Mouse (Mus musculus) embryonic stem cell, embryonic (primary cell): Measurements from ENCODE around the gene Ddx39.

ENCODE experiments used
- CTCF ChIA-PET, 4 experiments: fragments of 300-600 bp in 2 of 4; fragments of 350-600 bp in 2 of 4; sonication (Branson Sonifier 250); formaldehyde crosslinking; loops; one replicate each; lab custom pipeline; 2022; ENCODE audit warnings: inconsistent platforms in 2 of 4; lab: Charles Lee
- POLR2A ChIA-PET, 4 experiments: fragments of 300-600 bp in 2 of 4; fragments of 350-600 bp in 2 of 4; sonication (Branson Sonifier 250); formaldehyde crosslinking; loops; one replicate each; lab custom pipeline; 2022; ENCODE audit warnings: antibody characterized with exemption in 4 of 4, inconsistent platforms in 1 of 4; lab: Charles Lee

Gene Ddx39

DNA sequence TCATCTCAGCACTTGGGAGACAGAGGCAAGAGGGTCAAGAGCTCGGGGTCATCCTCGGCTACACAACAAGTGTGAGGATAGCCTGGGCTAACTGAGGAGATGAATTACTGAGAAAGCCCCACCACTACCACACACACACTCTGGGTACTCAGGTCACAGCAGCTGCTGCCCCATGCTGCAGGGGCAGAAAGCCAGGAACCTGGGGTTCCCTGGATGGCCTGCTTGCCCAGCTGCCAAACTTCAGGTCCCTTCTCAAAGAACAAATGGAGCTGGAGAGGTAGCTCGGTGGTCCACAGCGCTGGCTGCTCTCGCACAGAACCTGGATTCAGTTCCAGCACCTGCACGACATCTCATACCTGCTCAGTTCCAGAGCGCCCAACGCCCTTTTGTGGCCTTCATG is 49.1 kb downstream of the Ddx39 start:
- CTCF ChIA-PET: interaction anchor here in 2 of 4 experiments (1.5 to 3.7 kb wide), 3 partner anchors 8 to 129 kb away, joined by 4 to 19 read pairs (median 6); no protein-coding TSS in a partner anchor
- POLR2A ChIA-PET: interaction anchor here in 2 of 4 experiments (0.9 to 2.1 kb wide), 5 partner anchors 9 to 50 kb away, joined by 3 to 5 read pairs (median 3); partner anchors contain the start of gene Ddx39 (in 2 of the 2)

DNA sequence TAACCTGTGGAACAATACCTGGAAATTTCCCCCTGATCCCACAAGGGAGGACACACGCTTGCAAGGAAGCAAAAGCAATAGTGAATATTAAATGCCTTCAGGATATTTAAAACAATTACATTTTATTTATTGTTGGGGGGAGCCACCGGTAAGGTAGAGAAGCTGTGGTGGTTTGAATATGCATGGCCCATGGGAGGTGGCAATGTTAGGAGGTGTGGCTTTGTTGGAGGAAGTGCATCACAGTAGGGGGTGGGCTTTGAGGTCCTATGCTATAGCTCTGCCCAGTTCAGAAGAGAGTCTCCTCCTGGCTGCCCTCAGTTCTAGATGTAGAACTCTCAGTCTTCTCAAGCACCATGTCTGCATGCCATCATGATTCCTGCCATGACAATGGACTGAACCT is 49.7 kb downstream of the Ddx39 start:
- POLR2A ChIA-PET: interaction anchor here in 2 of 4 experiments (0.6 to 2.1 kb wide), 7 partner anchors 8 to 1264 kb away, joined by 3 to 5 read pairs (median 4); partner anchors contain the start of gene Ddx39 (in 1 of the 2)
- CTCF ChIA-PET: interaction anchor here in 1 of 4 experiments (0.6 to 3.7 kb wide), 3 partner anchors 8 to 175 kb away, joined by 3 to 19 read pairs (median 4); no protein-coding TSS in a partner anchor

GRCm38 (mm10) chr8:83765663-83766062 is 50.7 kb downstream of the Ddx39 start:
- POLR2A ChIA-PET: interaction anchor here in 2 of 4 experiments (0.5 to 2.1 kb wide), 4 partner anchors 7 to 87 kb away, joined by 4 to 5 read pairs (median 4); no protein-coding TSS in a partner anchor
- CTCF ChIA-PET: interaction anchor here in 3 of 4 experiments (0.5 to 3.7 kb wide), 5 partner anchors 10 to 128 kb away, joined by 3 to 19 read pairs (median 3); no protein-coding TSS in a partner anchor

- CTCF ChIA-PET: interaction anchor here in 2 of 4 experiments (1.0 to 3.7 kb wide), 6 partner anchors 13 to 188 kb away, joined by 3 to 19 read pairs (median 4); partner anchors contain the start of genes Asf1b (in 1 of the 2) and Gm10644 (in 1 of the 2)
- POLR2A ChIA-PET: interaction anchor here in 3 of 4 experiments (0.6 to 3.5 kb wide), 3 partner anchors 10 to 516 kb away, joined by 3 to 17 read pairs (median 4); no protein-coding TSS in a partner anchor
These were observed 52.5 kb downstream of the Ddx39 start for GRCm38 (mm10) chr8:83767442-83767841.

- POLR2A ChIA-PET: interaction anchor here in 3 of 4 experiments (0.6 to 3.5 kb wide), 8 partner anchors 9 to 187 kb away, joined by 3 to 17 read pairs (median 4); partner anchors contain the start of genes Asf1b (in 1 of the 3) and Gm10644 (in 1 of the 3)
- CTCF ChIA-PET: interaction anchor here (0.6 to 2.1 kb wide), 12 partner anchors 12 to 188 kb away, joined by 3 to 8 read pairs (median 4); no protein-coding TSS in a partner anchor
These were observed 53.5 kb downstream of the Ddx39 start for GRCm38 (mm10) chr8:83768526-83768925.

DNA sequence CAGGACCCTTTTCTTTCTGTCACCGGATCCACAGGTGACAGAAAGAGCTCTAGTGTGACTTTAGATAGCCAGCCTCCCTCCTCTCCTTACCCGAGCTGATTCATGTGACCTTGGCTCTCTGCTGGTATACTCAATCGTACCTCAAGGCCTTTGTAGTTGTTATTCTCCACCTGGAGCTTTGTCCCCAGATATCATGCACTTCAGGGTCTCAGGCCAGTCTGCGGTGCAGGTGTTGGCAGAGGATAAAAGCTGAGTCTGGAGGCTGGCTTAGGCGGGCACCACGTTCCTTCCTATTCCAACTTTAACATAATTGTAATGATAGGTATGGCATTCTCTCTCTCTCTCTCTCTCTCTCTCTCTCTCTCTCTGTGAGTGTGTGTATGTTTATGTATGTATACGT is 54.7 kb downstream of the Ddx39 start:
- ChIA-PET CTCF (interaction anchor here (0.5 to 2.1 kb wide), 11 partner anchors 13 to 127 kb away, joined by 3 to 6 read pairs (median 3); no protein-coding TSS in a partner anchor), POLR2A (interaction anchor here (0.5 to 3.5 kb wide), 21 partner anchors 8 to 185 kb away, joined by 3 to 17 read pairs (median 3); partner anchors contain the start of genes Adgre5 (in 1 of the 4), Adgrl1 (in 1 of the 4), Asf1b (in 1 of the 4) and Ddx39 (in 1 of the 4))

- ChIA-PET POLR2A (interaction anchor here in 2 of 4 experiments (1.0 to 3.5 kb wide), 3 partner anchors 7 to 31 kb away, joined by 3 to 17 read pairs (median 8); no protein-coding TSS in a partner anchor), CTCF (interaction anchor here in 1 of 4 experiments (2.1 kb wide), 1 partner anchor 12 kb away, joined by 6 read pairs; no protein-coding TSS in a partner anchor)
These were observed 55.7 kb downstream of the Ddx39 start for GRCm38 (mm10) chr8:83770669-83771068.

DNA sequence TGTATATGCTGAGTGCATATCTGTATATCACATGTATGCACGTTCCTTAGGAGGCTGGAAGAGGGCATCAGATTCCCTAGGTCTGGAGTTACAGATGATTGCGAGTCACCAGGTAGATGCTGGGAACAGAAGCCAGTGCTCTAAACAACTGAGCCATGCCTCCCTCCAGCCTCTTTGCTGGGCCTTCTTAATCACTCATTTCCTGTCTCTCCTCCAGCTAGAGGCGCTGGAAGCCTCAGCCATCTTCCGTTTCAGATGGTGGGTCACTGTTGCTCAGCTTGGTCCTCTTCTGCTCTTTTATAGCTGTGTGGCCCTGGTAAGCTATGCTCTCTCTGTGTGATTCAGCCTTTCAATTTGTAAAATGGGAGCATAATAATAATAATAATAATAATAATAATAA is 56.8 kb downstream of the Ddx39 start:
- ChIA-PET CTCF (interaction anchor here in 3 of 4 experiments (0.6 to 2.4 kb wide), 11 partner anchors 8 to 267 kb away, joined by 3 to 18 read pairs (median 4); partner anchors contain the start of genes Asf1b (in 1 of the 3) and Gm10644 (in 1 of the 3)), POLR2A (interaction anchor here in 3 of 4 experiments (0.8 to 2.4 kb wide), 20 partner anchors 10 to 230 kb away, joined by 3 to 16 read pairs (median 4); partner anchors contain the start of genes Adgre5 (in 2 of the 3), 1700067K01Rik (in 1 of the 3), Asf1b (in 1 of the 3) and Gm10644 (in 1 of the 3))

- CTCF ChIA-PET: interaction anchor here (0.5 to 2.4 kb wide), 19 partner anchors 9 to 551 kb away, joined by 3 to 18 read pairs (median 4); partner anchors contain the start of genes Asf1b (in 1 of the 4) and Gm10644 (in 1 of the 4)
These were observed 57.9 kb downstream of the Ddx39 start for GRCm38 (mm10) chr8:83772701-83773451.

GRCm38 (mm10) chr8:83773452-83773846 is 58.5 kb downstream of the Ddx39 start:
- ChIA-PET POLR2A (interaction anchor here in 3 of 4 experiments (0.6 to 2.4 kb wide), 36 partner anchors 8 to 553 kb away, joined by 3 to 16 read pairs (median 4); partner anchors contain the start of genes Adgre5 (in 2 of the 3), Asf1b (in 1 of the 3), Ddx39 (in 1 of the 3) and Gm10644 (in 1 of the 3)), CTCF (interaction anchor here in 3 of 4 experiments (1.1 to 2.4 kb wide), 10 partner anchors 9 to 182 kb away, joined by 3 to 16 read pairs (median 4); partner anchors contain the start of genes Asf1b (in 1 of the 3) and Gm10644 (in 1 of the 3))

More at GRCm38 (mm10) chr8:83772701-83773451, 57.9 kb downstream of the Ddx39 start:
- POLR2A ChIA-PET: interaction anchor here in 3 of 4 experiments (0.6 to 2.4 kb wide), 50 partner anchors 8 to 552 kb away, joined by 3 to 16 read pairs (median 4); partner anchors contain the start of genes Adgre5 (in 2 of the 3), Asf1b (in 2 of the 3), Gm10644 (in 2 of the 3) and 1700067K01Rik (in 1 of the 3)

- CTCF ChIA-PET: interaction anchor here in 2 of 4 experiments (1.2 to 2.4 kb wide), 3 partner anchors 9 to 23 kb away, joined by 4 to 16 read pairs (median 6); no protein-coding TSS in a partner anchor
- POLR2A ChIA-PET: interaction anchor here in 3 of 4 experiments (0.6 to 2.2 kb wide), 7 partner anchors 17 to 60 kb away, joined by 3 to 9 read pairs (median 3); partner anchors contain the start of genes Adgre5 (in 1 of the 3) and Ddx39 (in 1 of the 3)
These were observed 59.2 kb downstream of the Ddx39 start for GRCm38 (mm10) chr8:83774221-83774620.
